Mouse (Mus musculus): ENCODE measurements at regions not wholly inside any gene's neighbourhood (a gene's known extent, or its start where the extent isn't known, plus 50 kb on each side); places are given as distances from the start of the nearest gene placed in this dataset.

DNA sequence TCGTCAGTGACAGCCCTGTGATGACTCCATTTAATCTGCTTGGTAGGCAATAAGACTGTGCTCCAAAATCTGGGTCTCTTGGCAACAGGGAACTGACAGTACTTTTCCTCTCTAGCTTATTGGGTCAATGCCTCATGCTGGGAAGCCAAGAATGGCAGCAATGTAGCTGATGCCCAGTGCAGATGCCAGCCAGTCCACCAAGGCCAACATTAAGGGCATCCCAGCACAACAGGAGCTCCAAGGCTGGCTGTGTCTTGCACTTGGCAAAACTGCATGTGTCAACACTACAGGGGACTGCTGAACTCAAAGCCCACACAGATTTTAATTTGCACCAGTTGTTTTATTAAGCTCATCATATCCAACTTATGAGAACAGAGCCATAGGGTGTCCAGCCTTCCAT, 437.9 kb downstream of the Actr3 start:
- no peaks in the 10 kb centered on the region for H3K4me1 ChIP-seq (ENCODE audit: control insufficient read depth, insufficient read depth, low read length)
- no peak overlapping the region for H3K4me3 ChIP-seq (ENCODE audit: insufficient read depth, low read length)
- TF ChIP-seq CTCF (IDR thresholded peaks at IDR 0.05; ENCODE audit: extremely low read depth, insufficient read depth, low read length) (no peak), POLR2A (IDR thresholded peaks at IDR 0.05; ENCODE audit: extremely low read depth, insufficient read depth, low read length) (no peak)
- no peak overlapping the region for H3K27ac ChIP-seq (ENCODE audit: insufficient read depth, low read length)

DNA sequence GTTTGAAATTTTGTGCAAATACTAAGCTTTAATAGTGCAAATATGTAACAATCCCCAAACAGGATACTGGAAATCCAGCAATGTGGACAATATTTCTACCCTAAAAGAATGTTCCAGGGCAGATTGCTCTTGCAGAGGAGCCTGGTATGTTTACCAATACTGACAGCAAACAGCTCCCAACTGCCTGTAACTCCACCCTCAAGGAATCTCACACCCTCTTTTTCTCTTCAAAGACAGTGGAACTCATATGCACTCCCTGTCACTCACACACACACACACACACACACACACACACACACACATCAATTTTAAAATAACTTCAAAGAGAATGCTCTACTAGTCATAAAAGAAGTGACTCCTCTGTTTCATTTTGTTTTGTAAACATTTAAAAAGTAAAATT, 484.7 kb downstream of the Actr3 start:
- TF ChIP-seq POLR2A (IDR thresholded peaks at IDR 0.05; ENCODE audit: extremely low read depth, insufficient read depth, low read length): no peak
- no peak for TF ChIP-seq CTCF (IDR thresholded peaks at IDR 0.05; ENCODE audit: extremely low read depth, insufficient read depth, low read length)
- no peaks in the 10 kb centered on the region for H3K4me1 ChIP-seq (ENCODE audit: control insufficient read depth, insufficient read depth, low read length)
- H3K27ac ChIP-seq (ENCODE audit: insufficient read depth, low read length): no peak overlapping the region
- H3K4me3 ChIP-seq (ENCODE audit: insufficient read depth, low read length): no peak overlapping the region

DNA sequence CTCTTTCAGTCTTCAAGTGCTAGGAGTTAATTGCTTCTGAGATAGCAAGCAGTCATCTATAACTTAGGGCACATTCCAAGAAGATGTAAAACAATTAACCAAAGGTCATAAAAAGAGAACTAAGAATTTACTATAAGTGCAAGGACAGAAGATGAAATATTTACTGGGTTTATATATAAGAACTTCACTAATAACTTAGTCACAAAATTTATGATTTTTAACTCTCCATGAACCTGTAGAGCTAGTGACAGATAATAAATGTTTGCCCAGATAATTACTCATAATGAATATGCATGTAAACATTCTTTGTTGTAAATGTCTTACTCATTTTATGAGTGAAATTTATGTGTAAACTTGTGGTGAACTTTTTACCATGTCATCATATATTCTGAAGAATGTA, 531.2 kb downstream of the Actr3 start:
- TF ChIP-seq CTCF (IDR thresholded peaks at IDR 0.05; ENCODE audit: extremely low read depth, insufficient read depth, low read length) (no peak), POLR2A (IDR thresholded peaks at IDR 0.05; ENCODE audit: extremely low read depth, insufficient read depth, low read length) (no peak)
- H3K4me3 ChIP-seq (ENCODE audit: insufficient read depth, low read length): no peak overlapping the region
- no peak overlapping the region for H3K27ac ChIP-seq (ENCODE audit: insufficient read depth, low read length)
- no peaks in the 10 kb centered on the region for H3K4me1 ChIP-seq (ENCODE audit: control insufficient read depth, insufficient read depth, low read length)

DNA sequence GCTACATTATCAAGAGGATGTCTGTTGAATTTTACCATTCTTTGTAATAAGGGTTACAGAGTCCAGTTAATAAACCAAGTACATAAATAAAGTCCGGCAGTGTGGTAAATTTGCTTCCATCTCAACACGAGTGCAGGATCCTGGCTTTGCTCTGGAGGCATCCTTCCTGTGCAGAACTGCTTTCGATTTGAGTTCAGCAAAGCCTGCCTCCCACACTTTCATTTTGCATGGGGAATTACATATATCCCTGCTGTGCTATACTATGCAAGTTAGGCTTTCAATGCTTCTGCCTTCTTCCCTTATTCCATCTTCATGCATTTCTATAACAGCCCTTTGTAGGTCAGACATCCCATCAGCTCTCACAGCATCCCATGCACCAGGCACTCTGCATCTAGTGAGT, 564.4 kb downstream of the Actr3 start:
- Histone ChIP-seq H3K4me3 (ENCODE audit: insufficient read depth, low read length) (no peak overlapping the region), H3K27ac (ENCODE audit: insufficient read depth, low read length) (no peak overlapping the region), H3K4me1 (ENCODE audit: control insufficient read depth, insufficient read depth, low read length) (no peaks in the 10 kb centered on the region)
- no peak for TF ChIP-seq POLR2A (IDR thresholded peaks at IDR 0.05; ENCODE audit: extremely low read depth, insufficient read depth, low read length)
- no peak for TF ChIP-seq CTCF (IDR thresholded peaks at IDR 0.05; ENCODE audit: extremely low read depth, insufficient read depth, low read length)

DNA sequence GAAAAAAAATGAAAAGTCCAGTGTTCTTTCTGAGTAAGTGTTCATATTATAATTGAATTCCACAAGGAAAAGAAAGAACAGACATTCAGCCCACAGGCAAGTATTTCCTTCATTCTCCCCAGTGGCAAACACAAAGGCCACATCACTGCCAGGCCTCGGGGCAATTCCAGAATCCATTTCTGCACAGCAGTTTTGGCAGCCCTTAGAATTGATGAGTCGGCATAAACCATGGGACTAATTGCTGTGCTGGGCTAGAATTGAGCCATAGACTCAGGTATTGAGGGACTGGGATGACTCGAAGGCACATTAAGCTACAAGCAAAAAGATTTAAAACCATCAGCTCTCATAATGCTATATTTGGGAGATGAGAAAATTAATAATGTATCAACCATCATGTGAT, 569.3 kb downstream of the Actr3 start:
- no peak for TF ChIP-seq POLR2A (IDR thresholded peaks at IDR 0.05; ENCODE audit: extremely low read depth, insufficient read depth, low read length)
- no peak for TF ChIP-seq CTCF (IDR thresholded peaks at IDR 0.05; ENCODE audit: extremely low read depth, insufficient read depth, low read length)
- Histone ChIP-seq H3K27ac (ENCODE audit: insufficient read depth, low read length) (no peak overlapping the region), H3K4me1 (ENCODE audit: control insufficient read depth, insufficient read depth, low read length) (no peaks in the 10 kb centered on the region), H3K4me3 (ENCODE audit: insufficient read depth, low read length) (no peak overlapping the region)

DNA sequence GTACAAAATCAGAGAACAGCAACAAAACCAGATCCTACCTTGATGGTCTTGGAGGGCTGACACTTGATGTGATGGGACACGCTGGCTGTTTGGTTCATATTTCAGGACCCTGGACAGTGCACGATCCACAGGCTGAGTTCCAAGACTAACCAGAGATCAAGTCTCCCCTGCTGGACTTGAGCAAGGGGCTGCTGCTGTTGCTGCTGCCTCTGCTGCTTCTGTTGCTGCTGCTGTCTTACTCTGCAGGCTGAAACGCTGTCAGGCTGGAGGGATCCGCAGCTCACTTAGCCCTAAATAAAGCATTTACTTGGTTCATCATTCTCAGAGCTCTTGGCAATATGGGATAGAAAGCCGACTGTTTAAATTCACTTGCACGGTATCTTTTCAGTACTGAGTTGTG, 589.8 kb downstream of the Actr3 start:
- Histone ChIP-seq H3K27ac (ENCODE audit: insufficient read depth, low read length) (peak overlapping the region; percentile 68), H3K4me1 (ENCODE audit: control insufficient read depth, insufficient read depth, low read length) (no peaks in the 10 kb centered on the region), H3K4me3 (ENCODE audit: insufficient read depth, low read length) (peak overlapping the region; percentile 100)
- TF ChIP-seq CTCF (IDR thresholded peaks at IDR 0.05; ENCODE audit: extremely low read depth, insufficient read depth, low read length) (no peak), POLR2A (IDR thresholded peaks at IDR 0.05; ENCODE audit: extremely low read depth, insufficient read depth, low read length) (peak; percentile 49; the same call in 1 of the 2 replicates)

DNA sequence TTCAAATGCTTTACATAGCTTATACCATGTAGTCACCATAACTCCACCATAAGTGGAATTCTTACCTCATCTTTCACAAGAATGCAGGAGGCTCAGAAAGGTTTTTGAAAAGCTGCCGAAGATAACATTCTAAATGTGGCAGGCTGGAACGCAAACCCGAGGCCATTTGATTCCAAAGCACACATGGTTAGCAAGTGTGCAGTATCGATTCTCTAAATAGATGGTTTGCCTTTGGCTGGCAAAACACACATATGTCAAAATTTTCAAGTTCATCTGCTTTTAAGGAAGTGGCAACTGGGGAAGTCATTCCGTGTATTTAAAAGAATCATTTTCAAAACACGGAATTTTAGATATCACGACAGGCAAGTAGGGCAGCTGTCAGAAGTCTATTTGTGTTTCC, 609.8 kb downstream of the Actr3 start:
- no peaks in the 10 kb centered on the region; the same call in 1 of the 2 replicates for H3K4me1 ChIP-seq (ENCODE audit: control insufficient read depth, insufficient read depth, low read length)
- no peak overlapping the region for H3K4me3 ChIP-seq (ENCODE audit: insufficient read depth, low read length)
- TF ChIP-seq CTCF (IDR thresholded peaks at IDR 0.05; ENCODE audit: extremely low read depth, insufficient read depth, low read length) (no peak), POLR2A (IDR thresholded peaks at IDR 0.05; ENCODE audit: extremely low read depth, insufficient read depth, low read length) (no peak)
- no peak overlapping the region for H3K27ac ChIP-seq (ENCODE audit: insufficient read depth, low read length)

DNA sequence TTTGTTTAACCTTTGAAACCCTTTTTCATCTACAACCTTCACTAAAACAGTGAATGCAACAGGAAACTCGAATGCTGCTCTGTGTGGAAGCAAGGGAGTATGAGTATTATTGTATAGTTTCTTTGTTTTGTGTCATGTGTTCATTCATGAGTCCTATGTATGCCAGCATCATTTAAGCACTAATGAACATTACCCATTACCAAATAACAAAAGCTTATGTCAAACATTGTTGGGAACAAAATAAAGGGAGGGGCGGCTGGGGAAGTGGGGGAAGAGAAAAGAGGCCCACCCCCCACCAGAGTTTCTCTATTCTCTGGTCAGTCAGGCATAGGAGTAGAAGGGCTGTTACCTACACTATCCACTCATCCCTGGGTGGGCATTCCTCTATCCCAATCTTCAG, 642.5 kb downstream of the Actr3 start:
- Histone ChIP-seq H3K27ac (ENCODE audit: insufficient read depth, low read length) (no peak overlapping the region), H3K4me3 (ENCODE audit: insufficient read depth, low read length) (no peak overlapping the region)
- no peak for TF ChIP-seq POLR2A (IDR thresholded peaks at IDR 0.05; ENCODE audit: extremely low read depth, insufficient read depth, low read length)
- TF ChIP-seq CTCF (IDR thresholded peaks at IDR 0.05; ENCODE audit: extremely low read depth, insufficient read depth, low read length): no peak

DNA sequence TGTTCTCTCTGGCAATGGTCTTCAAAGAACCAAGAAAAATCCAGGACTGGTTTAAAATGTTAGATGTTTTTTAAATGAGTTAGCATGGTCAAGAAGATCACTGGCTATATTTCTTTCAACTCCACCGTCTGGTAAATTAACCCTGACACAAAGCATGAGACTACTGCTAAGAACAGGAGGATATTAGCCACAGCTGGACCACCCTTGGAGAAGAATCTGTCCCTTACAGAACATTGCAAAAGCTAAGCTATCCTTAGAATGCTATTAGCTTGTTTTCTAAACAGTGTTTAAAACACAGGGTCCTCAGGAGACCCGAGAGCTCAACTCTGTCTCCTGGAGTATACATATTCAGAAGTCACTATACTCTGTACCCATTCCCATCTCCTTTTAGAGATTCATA, 644.9 kb downstream of the Actr3 start:
- Histone ChIP-seq H3K4me3 (ENCODE audit: insufficient read depth, low read length) (no peak overlapping the region), H3K27ac (ENCODE audit: insufficient read depth, low read length) (no peak overlapping the region), H3K4me1 (ENCODE audit: control insufficient read depth, insufficient read depth, low read length) (no peaks in the 10 kb centered on the region)
- TF ChIP-seq POLR2A (IDR thresholded peaks at IDR 0.05; ENCODE audit: extremely low read depth, insufficient read depth, low read length): no peak
- TF ChIP-seq CTCF (IDR thresholded peaks at IDR 0.05; ENCODE audit: extremely low read depth, insufficient read depth, low read length): no peak

More for the DNA sequence above, 642.5 kb downstream of the Actr3 start:
- no peaks in the 10 kb centered on the region for H3K4me1 ChIP-seq (ENCODE audit: control insufficient read depth, insufficient read depth, low read length)

DNA sequence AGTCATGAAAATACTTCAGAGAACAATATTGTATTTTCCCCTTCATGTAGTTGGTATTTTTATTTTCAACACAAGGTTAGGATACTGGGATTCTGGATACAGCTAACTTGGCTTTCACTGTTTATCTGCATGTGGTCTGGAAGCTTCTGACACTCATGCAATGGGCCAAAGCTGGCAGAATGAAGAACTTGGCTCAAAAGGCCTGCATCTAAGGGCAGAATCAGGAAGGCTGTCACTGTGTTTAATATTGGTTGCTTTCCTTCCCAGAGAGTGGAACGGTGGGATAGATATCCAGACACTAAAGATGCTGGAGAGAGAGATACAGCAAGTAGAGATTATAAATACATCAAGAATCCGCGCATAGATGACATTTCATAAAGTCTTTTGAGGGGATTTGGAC, 645.4 kb downstream of the Actr3 start:
- TF ChIP-seq POLR2A (IDR thresholded peaks at IDR 0.05; ENCODE audit: extremely low read depth, insufficient read depth, low read length) (no peak), CTCF (IDR thresholded peaks at IDR 0.05; ENCODE audit: extremely low read depth, insufficient read depth, low read length) (no peak)
- no peak overlapping the region for H3K4me3 ChIP-seq (ENCODE audit: insufficient read depth, low read length)
- no peak overlapping the region for H3K27ac ChIP-seq (ENCODE audit: insufficient read depth, low read length)
- H3K4me1 ChIP-seq (ENCODE audit: control insufficient read depth, insufficient read depth, low read length): no peaks in the 10 kb centered on the region

DNA sequence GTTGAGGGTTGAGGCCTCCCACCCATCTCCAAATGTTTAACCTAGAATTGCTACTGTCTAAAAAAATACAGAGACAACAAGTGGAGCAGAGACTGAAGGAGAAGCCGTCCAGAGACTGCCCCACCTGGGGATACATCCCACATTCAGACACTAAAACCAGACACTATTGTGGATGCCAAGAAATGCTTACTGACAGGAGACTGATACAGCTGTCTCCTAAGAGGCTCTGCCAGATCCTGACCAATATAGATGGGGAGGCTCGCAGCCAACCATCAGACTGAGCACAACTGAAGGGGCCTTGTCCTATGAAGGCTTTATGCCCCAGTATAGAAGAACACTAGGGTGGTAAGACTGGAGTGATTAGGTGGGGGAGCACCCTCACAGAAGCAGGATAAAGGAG, 652.5 kb downstream of the Actr3 start:
- H3K4me1 ChIP-seq (ENCODE audit: control insufficient read depth, insufficient read depth, low read length): peaks cover under 1% of the 10 kb centered on the region; the same call in 1 of the 2 replicates
- H3K4me3 ChIP-seq (ENCODE audit: insufficient read depth, low read length): no peak overlapping the region
- H3K27ac ChIP-seq (ENCODE audit: insufficient read depth, low read length): no peak overlapping the region
- TF ChIP-seq POLR2A (IDR thresholded peaks at IDR 0.05; ENCODE audit: extremely low read depth, insufficient read depth, low read length) (no peak), CTCF (IDR thresholded peaks at IDR 0.05; ENCODE audit: extremely low read depth, insufficient read depth, low read length) (no peak)
